Comparison of ENCODE assay signal across 28 mouse cellular contexts in the genomic region with DNA sequence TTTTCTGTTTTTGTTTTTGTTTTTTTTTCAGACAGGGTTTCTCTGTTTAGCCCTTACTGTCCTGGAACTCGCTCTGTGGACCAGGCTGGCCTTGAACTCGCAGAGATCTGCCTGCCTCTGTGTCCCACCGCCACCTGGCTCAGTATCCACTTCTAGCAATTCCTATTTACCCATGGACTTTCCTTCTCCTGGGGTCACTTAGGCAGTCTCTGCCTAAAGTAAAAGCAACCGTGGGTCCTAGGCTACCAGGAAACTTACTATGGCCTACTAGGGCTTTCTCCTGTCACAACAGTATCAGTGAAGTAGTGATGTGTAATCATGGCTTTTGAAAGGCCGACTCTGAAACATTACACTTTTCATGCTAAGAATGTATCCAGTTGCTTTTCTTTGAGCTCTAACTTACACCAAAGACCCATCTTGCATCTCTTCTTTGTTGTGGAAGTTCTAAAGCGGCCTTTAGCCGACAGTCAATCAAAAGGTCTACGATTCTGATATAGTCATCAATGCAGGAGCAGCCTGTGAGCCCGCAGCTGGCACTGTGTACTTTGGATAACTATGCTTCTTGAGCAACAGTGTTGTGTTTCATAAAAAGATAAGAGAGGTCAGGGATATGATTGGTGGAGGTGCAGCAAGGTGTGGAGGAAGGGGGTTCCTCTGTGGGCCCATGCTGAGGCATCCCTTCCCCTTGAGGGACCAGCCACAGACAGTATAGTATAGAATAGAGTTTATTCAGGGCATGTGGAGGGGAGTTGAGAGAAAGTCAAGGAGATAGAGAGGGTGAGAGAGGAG. TPM values are rescaled to one million over a fixed set of nuclear protein-coding genes. Genes with fewer than 3 reads are reported as not detected.
A peak's percentile ranks its signal among the peaks of the same experiment; 100 is the strongest.
DNase-seq lines count a peak whose midpoint lies in the region; ATAC-seq lines count a peak whose summit lies in the region.
"Had no signal": no experiment of that assay in that cellular context is flagged by ENCODE, and none has a peak within 500 bp of the region (broad histone marks: within the 10 kb centered on the region; RNA-seq: fewer than 3 reads in every experiment).

No protein-coding gene starts in this region.

- peak; percentile 77 for DNase-seq in heart, adult 11 months
- no peak for DNase-seq in heart, postnatal 4 days
- no peak for DNase-seq in heart, adult 8-10 months (ENCODE audit: low spot score)
- DNase-seq in midbrain, embryonic 11.5 days (ENCODE audit: low spot score, missing footprints): peak; percentile 53
- no peak for DNase-seq in midbrain, embryonic 14.5 days
- no peak for DNase-seq in gastrocnemius, adult 18-20 months (ENCODE audit: low spot score)
- DNase-seq: adrenal gland, postnatal 14 days; B cell, adult 2 months; cerebellum, adult 18-20 months; cerebellum, adult 9-11 months; cerebellum, postnatal 36 days; gastrocnemius, adult 2 months; gastrocnemius, postnatal 25 days; kidney, adult 8-10 months had no signal

- no peak for ATAC-seq in heart, embryonic 16.5 days (replicated peaks; ENCODE audit: extremely low read depth, insufficient read depth, low FRiP score)
- no peak for ATAC-seq in midbrain, embryonic 11.5 days (ENCODE audit: low FRiP score)
- ATAC-seq in midbrain, embryonic 14.5 days (ENCODE audit: low FRiP score, low TSS enrichment): no peak
- ATAC-seq: activated CD4-positive, CD25-positive, alpha-beta regulatory T cell, adult 4 months; CD4-positive, CD25-positive, alpha-beta regulatory T cell, adult 4 months; forebrain, embryonic 16.5 days; hindbrain, embryonic 16.5 days; inflammation-experienced regulatory T-cells, adult 6 months; Patski had no signal

- H3K4me3 ChIP-seq in heart, embryonic 16.5 days (ENCODE audit: low read length): no peak overlapping the region
- no peak overlapping the region for H3K4me3 ChIP-seq in midbrain, embryonic 11.5 days (ENCODE audit: low read depth, low read length)
- H3K4me3 ChIP-seq in midbrain, embryonic 14.5 days (replicated peaks; ENCODE audit: low read depth, low read length): no peak overlapping the region
- H3K4me3 ChIP-seq: embryonic facial prominence, embryonic 13.5 days; forebrain, embryonic 12.5 days; gastrocnemius, adult 2 months; hindbrain, embryonic 12.5 days had no signal

- H3K4me1 ChIP-seq in heart, embryonic 16.5 days (ENCODE audit: control insufficient read depth, insufficient read depth, low read length): peaks cover 52% of the 10 kb centered on the region
- 0 out of 2 replicates have a peak, but pooled peaks cover 8% of the 10 kb centered on the region for H3K4me1 ChIP-seq in midbrain, embryonic 11.5 days (ENCODE audit: control insufficient read depth, insufficient read depth, low read length)
- peaks cover 4% of the 10 kb centered on the region for H3K4me1 ChIP-seq in midbrain, embryonic 14.5 days (ENCODE audit: control insufficient read depth, insufficient read depth, low read length)

- 0 out of 2 replicates have a peak overlapping the region, but pooled peaks have one; percentile 21 for H3K27ac ChIP-seq in heart, embryonic 16.5 days (ENCODE audit: low read length)
- no peak overlapping the region for H3K27ac ChIP-seq in midbrain, embryonic 11.5 days (ENCODE audit: low read depth, low read length)
- no peak overlapping the region for H3K27ac ChIP-seq in midbrain, embryonic 14.5 days (replicated peaks; ENCODE audit: low read depth, low read length)
- H3K27ac ChIP-seq: embryonic facial prominence, embryonic 13.5 days; forebrain, embryonic 12.5 days; gastrocnemius, adult 2 months; hindbrain, embryonic 12.5 days had no signal

- 87% methylated on average over 9 of the region's 9 CpGs for WGBS in heart, embryonic 16.5 days
- 89% methylated on average over 9 of the region's 9 CpGs for WGBS in midbrain, embryonic 11.5 days
- 91% methylated on average over 9 of the region's 9 CpGs for WGBS in midbrain, embryonic 14.5 days

- no peak overlapping the region for H3K4me2 ChIP-seq in heart, embryonic 16.5 days (ENCODE audit: low read depth, low read length)
- no peak overlapping the region for H3K4me2 ChIP-seq in midbrain, embryonic 11.5 days
- no peak overlapping the region for H3K4me2 ChIP-seq in midbrain, embryonic 14.5 days (ENCODE audit: low read length)
- H3K4me2 ChIP-seq: embryonic facial prominence, embryonic 13.5 days; forebrain, embryonic 12.5 days; hindbrain, embryonic 12.5 days had no signal

- H3K9ac ChIP-seq in heart, embryonic 16.5 days (ENCODE audit: low read length): no peak overlapping the region
- no peak overlapping the region for H3K9ac ChIP-seq in midbrain, embryonic 11.5 days (ENCODE audit: low read length)
- H3K9ac ChIP-seq in midbrain, embryonic 14.5 days (replicated peaks; ENCODE audit: low read length): no peak overlapping the region
- H3K9ac ChIP-seq: embryonic facial prominence, embryonic 13.5 days; forebrain, embryonic 12.5 days; hindbrain, embryonic 12.5 days had no signal

- H3K9me3 ChIP-seq in heart, embryonic 16.5 days (replicated peaks; ENCODE audit: control insufficient read depth, low read length): no peaks in the 10 kb centered on the region
- H3K9me3 ChIP-seq in midbrain, embryonic 11.5 days (ENCODE audit: control insufficient read depth, low read length): no peaks in the 10 kb centered on the region
- no peaks in the 10 kb centered on the region for H3K9me3 ChIP-seq in midbrain, embryonic 14.5 days (ENCODE audit: control insufficient read depth, low read length)
- H3K9me3 ChIP-seq: embryonic facial prominence, embryonic 13.5 days; forebrain, embryonic 12.5 days; hindbrain, embryonic 12.5 days had no signal

- H3K27me3 ChIP-seq in heart, embryonic 16.5 days (ENCODE audit: control insufficient read depth, insufficient read depth, low read length): no peaks in the 10 kb centered on the region
- H3K27me3 ChIP-seq in midbrain, embryonic 11.5 days (ENCODE audit: control insufficient read depth, insufficient read depth, low read length): no peaks in the 10 kb centered on the region
- no peaks in the 10 kb centered on the region for H3K27me3 ChIP-seq in midbrain, embryonic 14.5 days (ENCODE audit: control insufficient read depth, insufficient read depth, low read length)
- H3K27me3 ChIP-seq: embryonic facial prominence, embryonic 13.5 days; forebrain, embryonic 12.5 days; hindbrain, embryonic 12.5 days had no signal

- H3K36me3 ChIP-seq in heart, embryonic 16.5 days (ENCODE audit: control insufficient read depth, insufficient read depth): no peaks in the 10 kb centered on the region
- H3K36me3 ChIP-seq in midbrain, embryonic 11.5 days (ENCODE audit: control insufficient read depth, insufficient read depth, low read length): no peaks in the 10 kb centered on the region
- no peaks in the 10 kb centered on the region for H3K36me3 ChIP-seq in midbrain, embryonic 14.5 days (ENCODE audit: control insufficient read depth, insufficient read depth, low read length)
- H3K36me3 ChIP-seq: embryonic facial prominence, embryonic 13.5 days; forebrain, embryonic 12.5 days; G1E; hindbrain, embryonic 12.5 days had no signal

RNA-seq across cellular contexts. Expression of a gene that starts 7.9 kb away (rescaled TPM):
- 10 to 100 TPM; 35.7 to 39.7 TPM for total RNA-seq in heart, postnatal 4 days (2021)
- polyA plus RNA-seq in heart, embryonic 16.5 days (2015; fragmentation: Nextera tagmentation; extraction: Ambion mirVana): 63.3 and 68.1 TPM in 2 replicates
- 10 to 100 TPM; 22.3 to 31.5 (median 25.9) TPM for total RNA-seq in heart, adult 8-10 months (2022)
- polyA plus RNA-seq in midbrain, embryonic 11.5 days (2014; fragmentation: Nextera tagmentation; extraction: Ambion mirVana): 85.0 and 85.9 TPM in 2 replicates
- polyA plus RNA-seq in midbrain, embryonic 14.5 days (2014; fragmentation: Nextera tagmentation; extraction: Ambion mirVana): 51.7 and 54.3 TPM in 2 replicates
- total RNA-seq in gastrocnemius, adult 18-20 months (2021): 10 to 100 TPM; 18.4 to 19.0 TPM

RNA-seq across cellular contexts. Expression of a gene that starts 12.9 kb away (rescaled TPM):
- 1,000 to 10,000 TPM; 1,764 to 1,922 TPM for total RNA-seq in heart, postnatal 4 days (2021)
- 6,075 and 6,619 TPM in 2 replicates for polyA plus RNA-seq in heart, embryonic 16.5 days (2015; fragmentation: Nextera tagmentation; extraction: Ambion mirVana)
- 1,000 to 10,000 TPM; 1,453 to 2,519 (median 2,136) TPM for total RNA-seq in heart, adult 8-10 months (2022)
- polyA plus RNA-seq in midbrain, embryonic 11.5 days (2014; fragmentation: Nextera tagmentation; extraction: Ambion mirVana): 0.52 and 1.1 TPM in 2 replicates
- polyA plus RNA-seq in midbrain, embryonic 14.5 days (2014; fragmentation: Nextera tagmentation; extraction: Ambion mirVana): 5.4 and 7.7 TPM in 2 replicates
- total RNA-seq in gastrocnemius, adult 18-20 months (2021): 100 to 1,000 TPM; 739 to 933 TPM
- total RNA-seq: granulocyte monocyte progenitor cell, adult 5-6 weeks had no signal
- polyA plus RNA-seq: activated CD4-positive, CD25-positive, alpha-beta regulatory T cell, adult 4 months; CD4-positive, CD25-positive, alpha-beta regulatory T cell, adult 4 months; inflammation-experienced regulatory T-cells, adult 6 months had no signal

RNA-seq across cellular contexts. Expression of a gene that starts 30.6 kb away (rescaled TPM):
- total RNA-seq in heart, postnatal 4 days (2021): not detected
- polyA plus RNA-seq in heart, embryonic 16.5 days (2015; fragmentation: Nextera tagmentation; extraction: Ambion mirVana): not detected in 2 replicates
- total RNA-seq in heart, adult 8-10 months (2022): not detected
- not detected in 2 replicates for polyA plus RNA-seq in midbrain, embryonic 11.5 days (2014; fragmentation: Nextera tagmentation; extraction: Ambion mirVana)
- polyA plus RNA-seq in midbrain, embryonic 14.5 days (2014; fragmentation: Nextera tagmentation; extraction: Ambion mirVana): not detected in 2 replicates
- not detected for total RNA-seq in gastrocnemius, adult 18-20 months (2021)
- total RNA-seq: adrenal gland, adult 18-20 months; adrenal gland, postnatal 14 days; G1E; gastrocnemius, adult 2 months; gastrocnemius, postnatal 25 days; granulocyte monocyte progenitor cell, adult 5-6 weeks; heart, postnatal 25 days had no signal
- polyA plus RNA-seq: activated CD4-positive, CD25-positive, alpha-beta regulatory T cell, adult 4 months; CD4-positive, CD25-positive, alpha-beta regulatory T cell, adult 4 months; embryonic facial prominence, embryonic 13.5 days; forebrain, embryonic 12.5 days; forebrain, embryonic 16.5 days; G1E; hindbrain, embryonic 12.5 days; hindbrain, embryonic 16.5 days; inflammation-experienced regulatory T-cells, adult 6 months; Patski had no signal

RNA-seq across cellular contexts. Expression of a gene that starts 40.6 kb away (rescaled TPM):
- over 10,000 TPM; 15,879 to 17,172 TPM for total RNA-seq in heart, postnatal 4 days (2021)
- 2,302 and 2,585 TPM in 2 replicates for polyA plus RNA-seq in heart, embryonic 16.5 days (2015; fragmentation: Nextera tagmentation; extraction: Ambion mirVana)
- total RNA-seq in heart, adult 8-10 months (2022): over 10,000 TPM; 18,156 to 23,973 (median 22,335) TPM
- polyA plus RNA-seq in midbrain, embryonic 11.5 days (2014; fragmentation: Nextera tagmentation; extraction: Ambion mirVana): 0.51 TPM in 1 of 2 replicates, not detected in the other
- 0.98 and 1.7 TPM in 2 replicates for polyA plus RNA-seq in midbrain, embryonic 14.5 days (2014; fragmentation: Nextera tagmentation; extraction: Ambion mirVana)
- 100 to 1,000 TPM; 174 to 189 TPM for total RNA-seq in gastrocnemius, adult 18-20 months (2021)
- total RNA-seq: granulocyte monocyte progenitor cell, adult 5-6 weeks had no signal
- polyA plus RNA-seq: activated CD4-positive, CD25-positive, alpha-beta regulatory T cell, adult 4 months; CD4-positive, CD25-positive, alpha-beta regulatory T cell, adult 4 months; inflammation-experienced regulatory T-cells, adult 6 months had no signal

Comparison
In these comparisons a context has a peak if more than half of its experiments do, and no peak if none do; other contexts are left out.
1. DNase-seq: peak in heart, adult 11 months (single experiment) and midbrain, embryonic 11.5 days (single experiment); none in heart, postnatal 4 days (single experiment), heart, adult 8-10 months (single experiment), midbrain, embryonic 14.5 days (single experiment) and gastrocnemius, adult 18-20 months (single experiment).